ENCODE assay signal across 7 mouse cellular contexts in genomic region chr15:79547289-79547820, GRCm38 (mm10). TPM values are rescaled to one million over a fixed set of nuclear protein-coding genes. Genes with fewer than 3 reads are reported as not detected.
DNase-seq lines count a peak whose midpoint lies in the region; ATAC-seq and TF ChIP-seq lines count a peak whose summit lies in the region.

No protein-coding gene starts in this region.

- no peak for ATAC-seq in megakaryocyte, adult 5-6 weeks (ENCODE audit: poor library complexity, severe bottlenecking)
- no peak for ATAC-seq in intestine, postnatal 0 days
- ATAC-seq in neural tube, embryonic 15.5 days (ENCODE audit: low FRiP score), result peak; percentile 31

- H3K4me3 ChIP-seq in megakaryocyte, embryonic 14.5 days (replicated peaks), result peak overlapping the region; percentile 98
- peak overlapping the region; percentile 97 for H3K4me3 ChIP-seq in intestine, postnatal 0 days (ENCODE audit: low read depth, low read length)
- H3K4me3 ChIP-seq in neural tube, embryonic 15.5 days (replicated peaks), result peak overlapping the region; percentile 84

- H3K9ac ChIP-seq in intestine, postnatal 0 days (ENCODE audit: low read depth, low read length), result peak overlapping the region; percentile 62
- H3K9ac ChIP-seq in neural tube, embryonic 15.5 days (replicated peaks), result peak overlapping the region; percentile 36

- WGBS in intestine, postnatal 0 days, result 80% methylated on average over 17 of the region's 17 CpGs
- 80% methylated on average over 17 of the region's 17 CpGs for WGBS in neural tube, embryonic 15.5 days

- peak overlapping the region; percentile 69 for H3K4me2 ChIP-seq in intestine, postnatal 0 days (replicated peaks; ENCODE audit: low read depth)
- H3K4me2 ChIP-seq in neural tube, embryonic 15.5 days, result peak overlapping the region; percentile 57

- peaks cover 14% of the 10 kb centered on the region for H3K27me3 ChIP-seq in megakaryocyte, embryonic 14.5 days (replicated peaks)
- H3K27me3 ChIP-seq in intestine, postnatal 0 days (replicated peaks; ENCODE audit: control insufficient read depth, insufficient read depth, low read length), result no peaks in the 10 kb centered on the region
- H3K27me3 ChIP-seq in neural tube, embryonic 15.5 days (replicated peaks), result no peaks in the 10 kb centered on the region

- peak overlapping the region; percentile 99 for H3K27ac ChIP-seq in intestine, postnatal 0 days (ENCODE audit: low read depth, low read length)
- peak overlapping the region; percentile 99 for H3K27ac ChIP-seq in neural tube, embryonic 15.5 days (replicated peaks)

- H3K9me3 ChIP-seq in megakaryocyte, embryonic 14.5 days, result peaks cover 8% of the 10 kb centered on the region; the same call in 1 of the 2 replicates
- H3K9me3 ChIP-seq in intestine, postnatal 0 days (ENCODE audit: control insufficient read depth), result no peaks in the 10 kb centered on the region
- no peaks in the 10 kb centered on the region for H3K9me3 ChIP-seq in neural tube, embryonic 15.5 days (replicated peaks)

- TF ChIP-seq CTCF in intestine, postnatal 0 days (IDR thresholded peaks at IDR 0.05; ENCODE audit: low read depth), result no peak

- H3K36me3 ChIP-seq in megakaryocyte, embryonic 14.5 days (replicated peaks; ENCODE audit: low read length), result peaks cover 32% of the 10 kb centered on the region
- peaks cover 15% of the 10 kb centered on the region; the same call in 1 of the 2 replicates for H3K36me3 ChIP-seq in intestine, postnatal 0 days (ENCODE audit: control insufficient read depth, insufficient read depth)
- H3K36me3 ChIP-seq in neural tube, embryonic 15.5 days, result peaks cover 18% of the 10 kb centered on the region

- peaks cover 23% of the 10 kb centered on the region for H3K4me1 ChIP-seq in megakaryocyte, embryonic 14.5 days
- H3K4me1 ChIP-seq in intestine, postnatal 0 days (replicated peaks; ENCODE audit: control insufficient read depth, insufficient read depth, low read length), result peaks cover 5% of the 10 kb centered on the region; the same call in 1 of the 2 replicates
- H3K4me1 ChIP-seq in neural tube, embryonic 15.5 days, result peaks cover 27% of the 10 kb centered on the region

- peak; percentile 36 for DNase-seq in fibroblast of lung, adult 2 months (ENCODE audit: low read depth)
- no peak for DNase-seq in layer of hippocampus, postnatal 25 days (ENCODE audit: extremely low spot score in 1 of 2, low spot score in 1 of 2)
- no peak for DNase-seq in right cerebral cortex, postnatal 25 days

RNA-seq across cellular contexts. Expression of gene Ddx17, which starts 0.8 kb away (rescaled TPM):
- 12.7 and 14.2 TPM in 2 replicates for polyA plus RNA-seq in megakaryocyte, embryonic 14.5 days (2012; ENCODE audit: insufficient read depth, low replicate concordance)
- 108 TPM in 2 replicates for total RNA-seq in megakaryocyte, adult 5-6 weeks (2015)
- total RNA-seq in megakaryocyte, adult 5-6 weeks (2017), result 146 and 163 TPM in 2 replicates
- polyA plus RNA-seq in intestine, postnatal 0 days (2015; fragmentation: Nextera tagmentation; extraction: Ambion mirVana), result 18.7 and 23.8 TPM in 2 replicates
- 47.9 and 49.6 TPM in 2 replicates for polyA plus RNA-seq in neural tube, embryonic 15.5 days (2015; fragmentation: Nextera tagmentation; extraction: Ambion mirVana)
- 100 to 1,000 TPM; 275 to 348 TPM for total RNA-seq in layer of hippocampus, postnatal 25 days (2021)

RNA-seq across cellular contexts. Expression of gene Kdelr3, which starts 31.1 kb away (rescaled TPM):
- polyA plus RNA-seq in megakaryocyte, embryonic 14.5 days (2012; ENCODE audit: insufficient read depth, low replicate concordance), result not detected in 2 replicates
- not detected in 2 replicates for total RNA-seq in megakaryocyte, adult 5-6 weeks (2015)
- not detected in 2 replicates for total RNA-seq in megakaryocyte, adult 5-6 weeks (2017)
- 75.7 and 95.2 TPM in 2 replicates for polyA plus RNA-seq in intestine, postnatal 0 days (2015; fragmentation: Nextera tagmentation; extraction: Ambion mirVana)
- 18.5 and 23.9 TPM in 2 replicates for polyA plus RNA-seq in neural tube, embryonic 15.5 days (2015; fragmentation: Nextera tagmentation; extraction: Ambion mirVana)
- total RNA-seq in layer of hippocampus, postnatal 25 days (2021), result under 1 TPM; 0.37 to 0.68 TPM

RNA-seq across cellular contexts. Expression of gene Kcnj4, which starts 42.3 kb away (rescaled TPM):
- not detected in 2 replicates for polyA plus RNA-seq in megakaryocyte, embryonic 14.5 days (2012; ENCODE audit: insufficient read depth, low replicate concordance)
- total RNA-seq in megakaryocyte, adult 5-6 weeks (2015), result not detected in 2 replicates
- not detected in 2 replicates for total RNA-seq in megakaryocyte, adult 5-6 weeks (2017)
- not detected in 2 replicates for polyA plus RNA-seq in intestine, postnatal 0 days (2015; fragmentation: Nextera tagmentation; extraction: Ambion mirVana)
- polyA plus RNA-seq in neural tube, embryonic 15.5 days (2015; fragmentation: Nextera tagmentation; extraction: Ambion mirVana), result not detected in 2 replicates
- total RNA-seq in layer of hippocampus, postnatal 25 days (2021), result 10 to 100 TPM; 85.0 to 86.9 TPM

RNA-seq across cellular contexts. Expression of gene Dmc1, which starts 57.6 kb away (rescaled TPM):
- not detected in 2 replicates for polyA plus RNA-seq in megakaryocyte, embryonic 14.5 days (2012; ENCODE audit: insufficient read depth, low replicate concordance)
- total RNA-seq in megakaryocyte, adult 5-6 weeks (2015), result 3.7 and 7.0 TPM in 2 replicates
- total RNA-seq in megakaryocyte, adult 5-6 weeks (2017), result 5.1 and 5.3 TPM in 2 replicates
- 0.78 and 1.7 TPM in 2 replicates for polyA plus RNA-seq in intestine, postnatal 0 days (2015; fragmentation: Nextera tagmentation; extraction: Ambion mirVana)
- polyA plus RNA-seq in neural tube, embryonic 15.5 days (2015; fragmentation: Nextera tagmentation; extraction: Ambion mirVana), result 1.0 and 1.8 TPM in 2 replicates
- total RNA-seq in layer of hippocampus, postnatal 25 days (2021), result under 1 TPM; 0.57 to 0.92 TPM

Comparison
In these comparisons a context has a peak if more than half of its experiments do, and no peak if none do; other contexts are left out.
1. RNA of gene Kdelr3, which starts 31.1 kb away (polyA plus RNA-seq): 75.7 to 95.2 TPM in intestine, postnatal 0 days and 18.5 to 23.9 TPM in neural tube, embryonic 15.5 days; not detected in megakaryocyte, embryonic 14.5 days; every median in the first group is over 10 times any median in the second.
2. Peak in every context shown above with its lines, with median percentiles within 50 percentile points of each other: H3K4me3 ChIP-seq.